Mouse (Mus musculus) bone marrow macrophage, adult 2 months (primary cell): ENCODE results near the gene Rab30.

Experiments
- CTCF ChIP-seq: IDR thresholded peaks from 2 replicates; pipeline ENCODE4 v1.5.1; 2012; ENCODE audit warnings: low read depth, mild to moderate bottlenecking, low read length, moderate library complexity
- POLR2A ChIP-seq: IDR thresholded peaks from 2 replicates; pipeline ENCODE4 v1.6.1; 2012; ENCODE audit warnings: mild to moderate bottlenecking, low read depth, low read length, borderline replicate concordance

DNA sequence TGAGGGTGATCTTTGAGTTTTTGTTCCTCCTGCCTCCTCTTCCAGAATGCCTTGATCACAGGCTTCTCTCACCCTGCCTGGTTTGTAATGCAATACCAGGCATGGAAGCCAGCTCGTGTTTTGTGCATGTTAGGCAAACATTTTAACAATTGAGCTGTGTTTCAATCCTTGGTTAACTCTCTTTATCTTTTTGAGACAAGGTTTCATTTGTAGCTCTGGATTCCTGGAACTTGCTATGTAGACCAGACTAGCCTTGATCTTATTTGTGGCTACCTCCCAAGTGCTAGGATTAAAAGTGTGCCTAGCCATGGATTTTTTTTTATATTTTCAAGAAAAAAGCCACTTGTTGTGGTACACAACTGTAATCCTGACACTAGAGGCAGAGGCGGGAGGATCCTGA lies 35.9 kb upstream of the Rab30 start:
- TF ChIP-seq POLR2A, result no peak
- no peak for TF ChIP-seq CTCF
